In genomic region chr15:93285244-93285643, GRCm38 (mm10) we compare ENCODE assay signal across 20 mouse cellular contexts. TPM values are rescaled to one million over a fixed set of nuclear protein-coding genes. Genes with fewer than 3 reads are reported as not detected.
DNase-seq lines count a peak whose midpoint lies in the region; ATAC-seq and TF ChIP-seq lines count a peak whose summit lies in the region.
"Had no signal": no experiment of that assay in that cellular context is flagged by ENCODE, and none has a peak within 500 bp of the region (broad histone marks: within the 10 kb centered on the region; RNA-seq: fewer than 3 reads in every experiment).

No protein-coding gene starts in this region.

- peaks cover 4% of the 10 kb centered on the region for H3K4me1 ChIP-seq in heart, adult 2 months (ENCODE audit: control insufficient read depth, insufficient read depth, low read length)
- no peaks in the 10 kb centered on the region for H3K4me1 ChIP-seq in heart, embryonic 11.5 days (ENCODE audit: control insufficient read depth, insufficient read depth, low read length)
- peaks cover 31% of the 10 kb centered on the region for H3K4me1 ChIP-seq in liver, embryonic 13.5 days (replicated peaks)
- no peaks in the 10 kb centered on the region for H3K4me1 ChIP-seq in forebrain, postnatal 0 days (ENCODE audit: insufficient read depth)
- H3K4me1 ChIP-seq: embryonic facial prominence, embryonic 13.5 days; heart, embryonic 12.5 days; limb, embryonic 13.5 days; midbrain, embryonic 15.5 days had no signal

- no peaks in the 10 kb centered on the region for H3K9me3 ChIP-seq in heart, embryonic 11.5 days (replicated peaks; ENCODE audit: control insufficient read depth, low read length)
- H3K9me3 ChIP-seq in liver, embryonic 13.5 days (replicated peaks): no peaks in the 10 kb centered on the region
- no peaks in the 10 kb centered on the region for H3K9me3 ChIP-seq in forebrain, postnatal 0 days (ENCODE audit: low read length)
- H3K9me3 ChIP-seq: embryonic facial prominence, embryonic 13.5 days; heart, embryonic 12.5 days; limb, embryonic 13.5 days; megakaryocyte, embryonic 14.5 days; midbrain, embryonic 15.5 days had no signal

- no peak for TF ChIP-seq CTCF in heart, adult 2 months (IDR thresholded peaks at IDR 0.05)
- no peak for TF ChIP-seq CTCF in forebrain, postnatal 0 days (IDR thresholded peaks at IDR 0.05; ENCODE audit: low read depth)

- no peak for ATAC-seq in heart, embryonic 11.5 days (replicated peaks; ENCODE audit: insufficient number of reproducible peaks, low FRiP score, low TSS enrichment)
- peak; percentile 56 for ATAC-seq in erythroblast, adult 5-6 weeks (replicated peaks; ENCODE audit: low FRiP score, poor library complexity, severe bottlenecking)
- ATAC-seq in liver, embryonic 13.5 days (ENCODE audit: low read depth): peak; percentile 82
- ATAC-seq in forebrain, postnatal 0 days: no peak
- ATAC-seq: hindbrain, postnatal 0 days; lung, postnatal 0 days; midbrain, embryonic 15.5 days; Patski had no signal

- H3K79me2 ChIP-seq in heart, adult 2 months (replicated peaks; ENCODE audit: control insufficient read depth, insufficient read depth, low read length): peaks cover 2% of the 10 kb centered on the region

- H3K9ac ChIP-seq in heart, adult 2 months (ENCODE audit: low read depth, low read length): no peak overlapping the region
- H3K9ac ChIP-seq in heart, embryonic 11.5 days (ENCODE audit: low read depth, low read length): no peak overlapping the region
- H3K9ac ChIP-seq in liver, embryonic 13.5 days: no peak overlapping the region
- no peak overlapping the region for H3K9ac ChIP-seq in forebrain, postnatal 0 days
- H3K9ac ChIP-seq: embryonic facial prominence, embryonic 13.5 days; heart, embryonic 12.5 days; limb, embryonic 13.5 days; midbrain, embryonic 15.5 days had no signal

- DNase-seq in heart, adult 2 months: peak; percentile 33 to 46
- peak; percentile 22 for DNase-seq in gastrocnemius, adult 18-20 months (ENCODE audit: low spot score)
- peak; percentile 44 for DNase-seq in liver, embryonic 13.5 days
- DNase-seq in forebrain, postnatal 0 days: no peak
- no peak for DNase-seq in embryo, embryonic 11 days
- DNase-seq: cerebellum, adult 18-20 months; kidney, adult 11 months; thymus, adult 18-20 months had no signal

- H3K4me2 ChIP-seq in heart, embryonic 11.5 days: no peak overlapping the region
- peak overlapping the region; percentile 29; the same call in 1 of the 2 replicates for H3K4me2 ChIP-seq in liver, embryonic 13.5 days
- H3K4me2 ChIP-seq in forebrain, postnatal 0 days (ENCODE audit: low read depth): no peak overlapping the region
- H3K4me2 ChIP-seq: embryonic facial prominence, embryonic 13.5 days; heart, embryonic 12.5 days; limb, embryonic 13.5 days; midbrain, embryonic 15.5 days had no signal

- H3K27ac ChIP-seq in heart, adult 2 months: no peak overlapping the region
- H3K27ac ChIP-seq in heart, embryonic 11.5 days (ENCODE audit: low read depth, low read length): no peak overlapping the region
- peak overlapping the region; percentile 59 for H3K27ac ChIP-seq in liver, embryonic 13.5 days
- no peak overlapping the region for H3K27ac ChIP-seq in forebrain, postnatal 0 days (ENCODE audit: low read depth, low read length)
- H3K27ac ChIP-seq: embryonic facial prominence, embryonic 13.5 days; hindbrain, postnatal 0 days; kidney, postnatal 0 days; layer of hippocampus, adult 2 months; limb, embryonic 13.5 days; midbrain, embryonic 15.5 days had no signal

- no peak overlapping the region for H3K4me3 ChIP-seq in heart, adult 2 months
- no peak overlapping the region for H3K4me3 ChIP-seq in heart, embryonic 11.5 days (ENCODE audit: low read depth, low read length)
- H3K4me3 ChIP-seq in liver, embryonic 13.5 days (replicated peaks): no peak overlapping the region
- H3K4me3 ChIP-seq in forebrain, postnatal 0 days (ENCODE audit: low read depth, low read length): no peak overlapping the region
- H3K4me3 ChIP-seq: embryonic facial prominence, embryonic 13.5 days; heart, embryonic 12.5 days; layer of hippocampus, adult 2 months; limb, embryonic 13.5 days; megakaryocyte, embryonic 14.5 days; midbrain, embryonic 15.5 days had no signal

- H3K36me3 ChIP-seq in heart, adult 2 months (ENCODE audit: control insufficient read depth, insufficient read depth, low read length): no peaks in the 10 kb centered on the region
- H3K36me3 ChIP-seq in heart, embryonic 11.5 days (ENCODE audit: control insufficient read depth, insufficient read depth, low read length): peaks cover 3% of the 10 kb centered on the region; the same call in 1 of the 2 replicates
- peaks cover 28% of the 10 kb centered on the region; the same call in 1 of the 2 replicates for H3K36me3 ChIP-seq in liver, embryonic 13.5 days
- peaks cover 17% of the 10 kb centered on the region for H3K36me3 ChIP-seq in forebrain, postnatal 0 days (ENCODE audit: insufficient read depth)
- H3K36me3 ChIP-seq: midbrain, embryonic 15.5 days had no signal

- TF ChIP-seq EP300 in heart, adult 2 months (IDR thresholded peaks at IDR 0.05; ENCODE audit: insufficient read depth, low read depth, low read length): no peak

- no peak for TF ChIP-seq POLR2A in heart, adult 2 months (IDR thresholded peaks at IDR 0.05; ENCODE audit: insufficient read depth, low read depth, low read length)

- intact Hi-C loops in heart, adult 2 months (cut with DNase I): no loop called here

- 75% methylated on average over 15 of the region's 15 CpGs for WGBS in heart, adult 2 months
- 72% methylated on average over 15 of the region's 15 CpGs for whole genome bisulfite sequencing in heart, embryonic 11.5 days (ENCODE audit: insufficient replicate concordance)
- WGBS in liver, embryonic 13.5 days (ENCODE audit: insufficient replicate concordance): 59% methylated on average over 15 of the region's 15 CpGs
- WGBS in forebrain, postnatal 0 days: 82% methylated on average over 15 of the region's 15 CpGs

- no peaks in the 10 kb centered on the region for H3K27me3 ChIP-seq in heart, adult 2 months (ENCODE audit: control insufficient read depth, insufficient read depth, low read length)
- H3K27me3 ChIP-seq in heart, embryonic 11.5 days (ENCODE audit: control insufficient read depth, insufficient read depth, low read length): no peaks in the 10 kb centered on the region
- no peaks in the 10 kb centered on the region for H3K27me3 ChIP-seq in liver, embryonic 13.5 days
- H3K27me3 ChIP-seq in forebrain, postnatal 0 days (ENCODE audit: insufficient read depth, low read length): no peaks in the 10 kb centered on the region
- H3K27me3 ChIP-seq: embryonic facial prominence, embryonic 13.5 days; heart, embryonic 12.5 days; limb, embryonic 13.5 days; megakaryocyte, embryonic 14.5 days; midbrain, embryonic 15.5 days; Patski had no signal

RNA-seq across cellular contexts. Expression of gene Gxylt1, which starts 10.3 kb away (rescaled TPM):
- total RNA-seq in heart, adult 2 months (2021): 10 to 100 TPM; 10.3 to 10.4 TPM
- polyA plus RNA-seq in heart, adult 2 months (2012; rRNA removed): 2.7 and 4.1 TPM in 2 replicates
- 12.0 and 14.1 TPM in 2 replicates for polyA plus RNA-seq in heart, embryonic 11.5 days (2014; fragmentation: Nextera tagmentation; extraction: Ambion mirVana)
- total RNA-seq in erythroblast, adult 5-6 weeks (2015; ENCODE audit: low replicate concordance): 6.9 and 9.2 TPM in 2 replicates
- 8.4 and 11.0 TPM in 2 replicates for total RNA-seq in erythroblast, adult 5-6 weeks (2017; ENCODE audit: low replicate concordance)
- 1 to 10 TPM; 5.9 to 7.2 TPM for total RNA-seq in gastrocnemius, adult 18-20 months (2021)
- polyA plus RNA-seq in liver, embryonic 13.5 days (2015; fragmentation: Nextera tagmentation; extraction: Ambion mirVana): 3.3 and 4.1 TPM in 2 replicates
- 5.3 and 7.5 TPM in 2 replicates for total RNA-seq in forebrain, postnatal 0 days (2014; rRNA removed)
- 1.8 and 3.2 TPM in 2 replicates for polyA plus RNA-seq in forebrain, postnatal 0 days (2015; fragmentation: Nextera tagmentation; extraction: Ambion mirVana)

RNA-seq across cellular contexts. Expression of gene Yaf2, which starts 51.5 kb away (rescaled TPM):
- 10 to 100 TPM; 17.8 to 21.4 TPM for total RNA-seq in heart, adult 2 months (2021)
- polyA plus RNA-seq in heart, adult 2 months (2012; rRNA removed): 22.0 and 35.9 TPM in 2 replicates
- 119 and 124 TPM in 2 replicates for polyA plus RNA-seq in heart, embryonic 11.5 days (2014; fragmentation: Nextera tagmentation; extraction: Ambion mirVana)
- total RNA-seq in erythroblast, adult 5-6 weeks (2015; ENCODE audit: low replicate concordance): 22.2 and 27.3 TPM in 2 replicates
- total RNA-seq in erythroblast, adult 5-6 weeks (2017; ENCODE audit: low replicate concordance): 7.4 and 11.7 TPM in 2 replicates
- 10 to 100 TPM; 21.0 to 24.2 TPM for total RNA-seq in gastrocnemius, adult 18-20 months (2021)
- polyA plus RNA-seq in liver, embryonic 13.5 days (2015; fragmentation: Nextera tagmentation; extraction: Ambion mirVana): 35.0 and 36.7 TPM in 2 replicates
- 83.7 and 87.4 TPM in 2 replicates for total RNA-seq in forebrain, postnatal 0 days (2014; rRNA removed)
- polyA plus RNA-seq in forebrain, postnatal 0 days (2015; fragmentation: Nextera tagmentation; extraction: Ambion mirVana): 155 and 160 TPM in 2 replicates

Comparison
In these comparisons a context has a peak if more than half of its experiments do, and no peak if none do; other contexts are left out.
1. DNase-seq: peak in heart, adult 2 months (2 of 2), gastrocnemius, adult 18-20 months (single experiment) and liver, embryonic 13.5 days (single experiment); none in forebrain, postnatal 0 days (single experiment) and embryo, embryonic 11 days (single experiment).
2. ATAC-seq: peak in erythroblast, adult 5-6 weeks (single experiment) and liver, embryonic 13.5 days (single experiment); none in heart, embryonic 11.5 days (single experiment) and forebrain, postnatal 0 days (single experiment).